Mouse (Mus musculus) hindbrain, embryonic 14.5 days (tissue): ENCODE results near the gene Polr2j. TPM values are rescaled to one million over a fixed set of nuclear protein-coding genes. Genes with fewer than 3 reads are reported as not detected.

Experiments
- ATAC-seq: fragments of 200-750 bp; cut with Nextera tagmentation; 2 replicates; pipeline ENCODE4 v1.8.0; 2017; ENCODE audit warnings: moderate number of reproducible peaks, mild to moderate bottlenecking, moderate TSS enrichment, moderate library complexity; ENCODE audit not compliant: low FRiP score
- DNase-seq: peaks from one replicate; pipeline ENCODE4 v3.0.0-alpha.2; 2015; ENCODE audit warnings: low spot score
- H3K27ac ChIP-seq: fragments of 300-500 bp; sonication (generic); 2 replicates; pipeline ENCODE4 v1.5.1; 2014; ENCODE audit warnings: mild to moderate bottlenecking, moderate library complexity
- H3K27me3 ChIP-seq: fragments of 300-500 bp; sonication (generic); 2 replicates; pipeline ENCODE4 v1.6.1; 2014; ENCODE audit warnings: mild to moderate bottlenecking, low read length, mixed read lengths; ENCODE audit not compliant: control insufficient read depth, insufficient read depth
- H3K36me3 ChIP-seq: fragments of 300-500 bp; sonication (generic); replicated peaks from 2 replicates; pipeline ENCODE4 v1.6.1; 2014; ENCODE audit not compliant: control insufficient read depth, insufficient read depth
- H3K4me1 ChIP-seq: fragments of 300-500 bp; sonication (generic); replicated peaks from 2 replicates; pipeline ENCODE4 v1.6.1; 2014; ENCODE audit warnings: antibody characterized with exemption, low read length, mixed read lengths; ENCODE audit not compliant: control insufficient read depth, insufficient read depth
- H3K4me2 ChIP-seq: fragments of 300-500 bp; sonication (generic); replicated peaks from 2 replicates; pipeline ENCODE4 v1.6.1; 2014; ENCODE audit warnings: mild to moderate bottlenecking, moderate library complexity
- H3K4me3 ChIP-seq: fragments of 300-500 bp; sonication (generic); replicated peaks from 2 replicates; pipeline ENCODE4 v1.5.1; 2014; ENCODE audit warnings: mild to moderate bottlenecking, low read length
- H3K9ac ChIP-seq: fragments of 300-500 bp; sonication (generic); 2 replicates; pipeline ENCODE4 v1.6.1; 2014
- H3K9me3 ChIP-seq: fragments of 300-500 bp; sonication (generic); 2 replicates; pipeline ENCODE4 v1.6.1; 2016; ENCODE audit warnings: low read length; ENCODE audit not compliant: control insufficient read depth
- WGBS: fragments of 180-500 bp; shearing (Covaris S2); extraction: QIAGEN DNeasy Blood & Tissue Kit; methylation state at CpG from one replicate; pipeline ENCODE4 v1.1.7; 2014; 5-methylcytosine and 5-hydroxymethylcytosine counted together
- polyA plus RNA-seq: library from polyadenylated mRNA; unstranded; fragments of >200 nt; fragmentation: Nextera tagmentation; extraction: Ambion mirVana; gene quantifications from 2 replicates; pipeline ENCODE4 v1.2.1, GENCODE M21; 2014

Gene Polr2j
- polyA plus RNA-seq, 1 experiment from 2014 or later = 235 TPM

GRCm38 (mm10) chr5:136083669-136084107 is 32.7 kb upstream of the Polr2j start, which contains the start of gene Rasa4:
Gene Rasa4 (plus strand): TSS chr5:136083916.
- Histone ChIP-seq H3K4me3 (peak within 1 kb of the TSS; percentile 48), H3K27me3 (no peaks in the 10 kb centered on the region), H3K9me3 (no peaks in the 10 kb centered on the region), H3K36me3 (no peaks in the 10 kb centered on the region), H3K9ac (peak within 1 kb of the TSS; percentile 62), H3K4me2 (peak within 1 kb of the TSS; percentile 82), H3K4me1 (peaks cover 18% of the 10 kb centered on the region), H3K27ac (0 out of 2 replicates have a peak within 1 kb of the TSS, but pooled peaks have one; percentile 17)
- WGBS = 0% methylated on average over 23 of the region's 28 CpGs
- ATAC-seq (peak; percentile 97), DNase-seq (peak; percentile 92)

- WGBS = 3% methylated on average over 23 of the region's 23 CpGs
- Histone ChIP-seq H3K36me3 (no peaks in the 10 kb centered on the region), H3K9me3 (no peaks in the 10 kb centered on the region), H3K27ac (0 out of 2 replicates have a peak overlapping the region, but pooled peaks have one; percentile 17), H3K9ac (peak overlapping the region; percentile 62), H3K4me3 (peak overlapping the region; percentile 48), H3K27me3 (no peaks in the 10 kb centered on the region), H3K4me2 (peak overlapping the region; percentile 82), H3K4me1 (peaks cover 18% of the 10 kb centered on the region)
- DNase-seq (peak; percentile 30), ATAC-seq (peak; percentile 28)
Measured at GRCm38 (mm10) chr5:136084144-136084881, 32.1 kb upstream of the Polr2j start.

- peak overlapping the region; percentile 53 for H3K27ac ChIP-seq
- ATAC-seq = peak; percentile 28; the same call in 1 of the 2 replicates
- H3K4me2 ChIP-seq = peak overlapping the region; percentile 82
- peak overlapping the region; percentile 53 for H3K9ac ChIP-seq
- no peaks in the 10 kb centered on the region for H3K36me3 ChIP-seq
- no peaks in the 10 kb centered on the region for H3K9me3 ChIP-seq
- 6% methylated on average over 21 of the region's 21 CpGs for WGBS
- DNase-seq = peak; percentile 56
- H3K27me3 ChIP-seq = no peaks in the 10 kb centered on the region
- peak overlapping the region; percentile 48 for H3K4me3 ChIP-seq
- peaks cover 18% of the 10 kb centered on the region for H3K4me1 ChIP-seq
Measured at GRCm38 (mm10) chr5:136084891-136085651, 31.4 kb upstream of the Polr2j start.

GRCm38 (mm10) chr5:136086290-136086689 is 30.1 kb upstream of the Polr2j start:
- no peaks in the 10 kb centered on the region for H3K9me3 ChIP-seq
- H3K4me2 ChIP-seq = peak overlapping the region; percentile 82; the same call in 1 of the 2 replicates
- DNase-seq (no peak), ATAC-seq (no peak)
- H3K9ac ChIP-seq = no peak overlapping the region
- H3K36me3 ChIP-seq = no peaks in the 10 kb centered on the region
- no peak overlapping the region for H3K4me3 ChIP-seq
- H3K27me3 ChIP-seq = no peaks in the 10 kb centered on the region
- H3K27ac ChIP-seq = no peak overlapping the region
- 92% methylated on average over 8 of the region's 8 CpGs for WGBS
- peaks cover 18% of the 10 kb centered on the region for H3K4me1 ChIP-seq

GRCm38 (mm10) chr5:136088821-136089575 is 27.4 kb upstream of the Polr2j start:
- no peak for ATAC-seq

GRCm38 (mm10) chr5:136091927-136092326 is 24.5 kb upstream of the Polr2j start:
- H3K9me3 ChIP-seq = no peaks in the 10 kb centered on the region
- WGBS = 68% methylated on average over 5 of the region's 5 CpGs

More at GRCm38 (mm10) chr5:136088821-136089575, 27.4 kb upstream of the Polr2j start:
- DNase-seq = no peak
- Histone ChIP-seq H3K4me1 (peaks cover 18% of the 10 kb centered on the region), H3K4me3 (no peak overlapping the region), H3K27me3 (no peaks in the 10 kb centered on the region), H3K4me2 (no peak overlapping the region), H3K36me3 (no peaks in the 10 kb centered on the region), H3K9ac (no peak overlapping the region), H3K9me3 (no peaks in the 10 kb centered on the region), H3K27ac (no peak overlapping the region)
- 19% methylated on average over 14 of the region's 14 CpGs for WGBS

GRCm38 (mm10) chr5:136094249-136095010 is 22.0 kb upstream of the Polr2j start:
- Histone ChIP-seq H3K4me1 (no peaks in the 10 kb centered on the region), H3K9ac (no peak overlapping the region), H3K27ac (no peak overlapping the region), H3K36me3 (no peaks in the 10 kb centered on the region), H3K4me2 (no peak overlapping the region), H3K4me3 (no peak overlapping the region), H3K9me3 (no peaks in the 10 kb centered on the region), H3K27me3 (no peaks in the 10 kb centered on the region)
- ATAC-seq (no peak), DNase-seq (no peak)
- WGBS = 48% methylated on average over 8 of the region's 8 CpGs

More at GRCm38 (mm10) chr5:136091927-136092326, 24.5 kb upstream of the Polr2j start:
- no peak overlapping the region for H3K4me3 ChIP-seq
- no peak overlapping the region for H3K4me2 ChIP-seq
- H3K9ac ChIP-seq = no peak overlapping the region
- no peaks in the 10 kb centered on the region for H3K4me1 ChIP-seq
- H3K27me3 ChIP-seq = no peaks in the 10 kb centered on the region
- no peaks in the 10 kb centered on the region for H3K36me3 ChIP-seq
- ATAC-seq (no peak), DNase-seq (no peak)
- no peak overlapping the region for H3K27ac ChIP-seq

GRCm38 (mm10) chr5:136095089-136095488 is 21.3 kb upstream of the Polr2j start:
- Histone ChIP-seq H3K4me3 (no peak overlapping the region), H3K4me1 (no peaks in the 10 kb centered on the region), H3K4me2 (no peak overlapping the region), H3K9ac (no peak overlapping the region), H3K27ac (no peak overlapping the region), H3K9me3 (no peaks in the 10 kb centered on the region), H3K27me3 (no peaks in the 10 kb centered on the region), H3K36me3 (no peaks in the 10 kb centered on the region)
- WGBS = 75% methylated on average over 7 of the region's 7 CpGs
- ATAC-seq (no peak), DNase-seq (no peak)
